In the genomic region with DNA sequence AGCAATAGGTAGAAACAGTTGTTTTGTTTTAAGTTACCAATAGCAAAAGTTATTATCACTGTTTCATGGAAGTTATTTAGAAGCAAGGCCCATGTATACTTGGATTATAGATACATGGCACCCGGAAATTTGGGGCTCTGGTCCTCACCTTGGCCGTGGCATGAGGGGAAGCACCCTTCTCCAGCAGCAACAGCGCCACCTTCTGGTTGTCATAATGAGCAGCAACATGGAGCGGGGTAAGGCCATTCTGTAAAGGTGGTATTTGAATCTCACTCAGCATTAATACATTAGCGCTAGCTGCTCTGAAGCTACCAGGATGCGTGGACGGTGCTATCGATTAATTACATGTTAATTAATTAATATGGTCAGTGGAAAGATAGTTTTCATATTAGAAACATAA, we compare ENCODE assay signal across 9 mouse cellular contexts.
DNase-seq lines count a peak whose midpoint lies in the region; ATAC-seq lines count a peak whose summit lies in the region.
"Had no signal": no experiment of that assay in that cellular context is flagged by ENCODE, and none has a peak within 500 bp of the region (broad histone marks: within the 10 kb centered on the region; RNA-seq: fewer than 3 reads in every experiment).

No protein-coding gene starts in this region.

- WGBS in neural tube, embryonic 12.5 days, result 54% methylated on average over 8 of the region's 8 CpGs
- 62% methylated on average over 8 of the region's 8 CpGs for WGBS in intestine, embryonic 15.5 days

- H3K9me3 ChIP-seq in neural tube, embryonic 12.5 days, result no peaks in the 10 kb centered on the region
- no peaks in the 10 kb centered on the region for H3K9me3 ChIP-seq in intestine, embryonic 15.5 days

- DNase-seq in adrenal gland, postnatal 25 days, result peak; percentile 35
- DNase-seq in adrenal gland, adult 2 months, result no peak
- DNase-seq in neural tube, embryonic 10.5 days (ENCODE audit: extremely low spot score, low spot score), result no peak
- peak; percentile 31 for DNase-seq in embryo, embryonic 9.5 days (ENCODE audit: extremely low spot score)
- DNase-seq in lung, postnatal 10 days, result peak; percentile 29
- peak; percentile 57 for DNase-seq in thymus, postnatal 4 days

- H3K27ac ChIP-seq in neural tube, embryonic 12.5 days, result no peak overlapping the region
- H3K27ac ChIP-seq in intestine, embryonic 15.5 days, result no peak overlapping the region

- no peak overlapping the region for H3K9ac ChIP-seq in neural tube, embryonic 12.5 days
- H3K9ac ChIP-seq in intestine, embryonic 15.5 days, result no peak overlapping the region

- H3K4me3 ChIP-seq in neural tube, embryonic 12.5 days, result no peak overlapping the region
- no peak overlapping the region for H3K4me3 ChIP-seq in intestine, embryonic 15.5 days (replicated peaks)
- H3K4me3 ChIP-seq: myocyte had no signal

- H3K36me3 ChIP-seq in neural tube, embryonic 12.5 days, result peaks cover 51% of the 10 kb centered on the region
- H3K36me3 ChIP-seq in intestine, embryonic 15.5 days, result no peaks in the 10 kb centered on the region

- H3K27me3 ChIP-seq in neural tube, embryonic 12.5 days (replicated peaks), result no peaks in the 10 kb centered on the region
- no peaks in the 10 kb centered on the region for H3K27me3 ChIP-seq in intestine, embryonic 15.5 days (replicated peaks)

- peak; percentile 66; the same call in 1 of the 2 replicates for ATAC-seq in neural tube, embryonic 12.5 days (ENCODE audit: low FRiP score, low read depth)
- ATAC-seq in intestine, embryonic 15.5 days, result no peak

- H3K4me1 ChIP-seq in neural tube, embryonic 12.5 days, result no peaks in the 10 kb centered on the region
- no peaks in the 10 kb centered on the region for H3K4me1 ChIP-seq in intestine, embryonic 15.5 days (replicated peaks)

- H3K4me2 ChIP-seq in neural tube, embryonic 12.5 days (replicated peaks), result no peak overlapping the region
- no peak overlapping the region for H3K4me2 ChIP-seq in intestine, embryonic 15.5 days (replicated peaks)

Comparison
In these comparisons a context has a peak if more than half of its experiments do, and no peak if none do; other contexts are left out.
1. DNase-seq: peak in adrenal gland, postnatal 25 days (single experiment), embryo, embryonic 9.5 days (single experiment), lung, postnatal 10 days (single experiment) and thymus, postnatal 4 days (single experiment); none in adrenal gland, adult 2 months (single experiment) and neural tube, embryonic 10.5 days (single experiment).